Mouse (Mus musculus): ENCODE results near the gene Emc10. TPM values are rescaled to one million over a fixed set of nuclear protein-coding genes. Genes with fewer than 3 reads are reported as not detected.

The Emc10 gene
- total and polyA plus RNA-seq, 3 experiments = 91.4 to 149 TPM; not detected in 1

DNA sequence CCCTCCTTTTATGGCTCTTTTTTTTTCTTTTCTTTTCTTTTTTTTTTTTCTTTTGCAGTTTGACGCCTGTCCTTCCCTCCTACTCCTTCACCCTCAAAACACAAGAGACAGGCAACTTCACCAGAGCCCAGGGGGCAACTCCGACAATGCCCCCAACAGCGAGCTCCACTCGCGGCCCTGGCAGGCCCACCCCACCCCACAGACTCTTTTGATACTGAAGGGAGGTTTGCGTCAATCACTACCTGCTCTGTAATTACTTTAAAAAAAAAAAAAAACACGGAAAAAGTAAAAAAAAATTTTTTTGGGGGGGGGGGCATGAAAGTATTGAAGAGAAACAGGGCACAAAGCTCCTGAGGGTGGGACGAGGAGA is 33.3 kb downstream of the Emc10 start:
- TF ChIP-seq MAX (IDR thresholded peaks at IDR 0.05; ENCODE audit: low read length) = no peak
- no peak for TF ChIP-seq KAT2A (conservative IDR thresholded peaks at IDR 0.05; ENCODE audit: low read depth, low read length)
- H3K27ac ChIP-seq (ENCODE audit: control insufficient read depth, low read depth, low read length) = no peak overlapping the region
- no peaks in the 10 kb centered on the region for H3K27me3 ChIP-seq (ENCODE audit: control insufficient read depth in 1 of 2, insufficient read depth in 2 of 2, low read length in 2 of 2)
- no peaks in the 10 kb centered on the region; the same call in 1 of the 2 replicates for H3K79me2 ChIP-seq (ENCODE audit: control insufficient read depth, insufficient read depth, low read length, poor library complexity)
- H3K36me3 ChIP-seq (ENCODE audit: control insufficient read depth in 1 of 2, insufficient read depth in 2 of 2, low read length in 2 of 2) = no peaks in the 10 kb centered on the region
- H3K9me3 ChIP-seq (replicated peaks; ENCODE audit: insufficient read depth, low read length) = no peaks in the 10 kb centered on the region
- H3K4me3 ChIP-seq (ENCODE audit: control insufficient read depth in 1 of 2, insufficient read depth in 1 of 2, low read depth in 2 of 2, low read length in 2 of 2) = no peak overlapping the region
- no peak for DNase-seq (ENCODE audit: low read depth, low spot score)
- H3K9ac ChIP-seq (ENCODE audit: control insufficient read depth, low read depth, low read length, poor library complexity, severe bottlenecking) = no peak overlapping the region
- H3K4me1 ChIP-seq (ENCODE audit: control insufficient read depth in 1 of 2, insufficient read depth in 2 of 2, low read length in 2 of 2) = 0 out of 4 replicates have a peak, but pooled peaks cover 0 to 3% of the 10 kb centered on the region in 2 experiments

- Histone ChIP-seq H3K4me3 (ENCODE audit: control insufficient read depth in 1 of 2, insufficient read depth in 1 of 2, low read depth in 2 of 2, low read length in 2 of 2) (no peak overlapping the region), H3K9me3 (replicated peaks; ENCODE audit: insufficient read depth, low read length) (no peaks in the 10 kb centered on the region), H3K4me1 (ENCODE audit: control insufficient read depth in 1 of 2, insufficient read depth in 2 of 2, low read length in 2 of 2) (0 out of 4 replicates have a peak, but pooled peaks cover 0 to 3% of the 10 kb centered on the region in 2 experiments), H3K79me2 (ENCODE audit: control insufficient read depth, insufficient read depth, low read length, poor library complexity) (no peaks in the 10 kb centered on the region), H3K9ac (ENCODE audit: control insufficient read depth, low read depth, low read length, poor library complexity, severe bottlenecking) (no peak overlapping the region), H3K27ac (ENCODE audit: control insufficient read depth, low read depth, low read length) (no peak overlapping the region), H3K36me3 (ENCODE audit: control insufficient read depth in 1 of 2, insufficient read depth in 2 of 2, low read length in 2 of 2) (no peaks in the 10 kb centered on the region), H3K27me3 (ENCODE audit: control insufficient read depth in 1 of 2, insufficient read depth in 2 of 2, low read length in 2 of 2) (no peaks in the 10 kb centered on the region)
- no peak for DNase-seq (ENCODE audit: low read depth, low spot score)
- no peak for TF ChIP-seq CHD2 (IDR thresholded peaks at IDR 0.05; ENCODE audit: low read length)
Measured at GRCm38 (mm10) chr7:44462218-44463055, 33.9 kb downstream of the Emc10 start.

DNA sequence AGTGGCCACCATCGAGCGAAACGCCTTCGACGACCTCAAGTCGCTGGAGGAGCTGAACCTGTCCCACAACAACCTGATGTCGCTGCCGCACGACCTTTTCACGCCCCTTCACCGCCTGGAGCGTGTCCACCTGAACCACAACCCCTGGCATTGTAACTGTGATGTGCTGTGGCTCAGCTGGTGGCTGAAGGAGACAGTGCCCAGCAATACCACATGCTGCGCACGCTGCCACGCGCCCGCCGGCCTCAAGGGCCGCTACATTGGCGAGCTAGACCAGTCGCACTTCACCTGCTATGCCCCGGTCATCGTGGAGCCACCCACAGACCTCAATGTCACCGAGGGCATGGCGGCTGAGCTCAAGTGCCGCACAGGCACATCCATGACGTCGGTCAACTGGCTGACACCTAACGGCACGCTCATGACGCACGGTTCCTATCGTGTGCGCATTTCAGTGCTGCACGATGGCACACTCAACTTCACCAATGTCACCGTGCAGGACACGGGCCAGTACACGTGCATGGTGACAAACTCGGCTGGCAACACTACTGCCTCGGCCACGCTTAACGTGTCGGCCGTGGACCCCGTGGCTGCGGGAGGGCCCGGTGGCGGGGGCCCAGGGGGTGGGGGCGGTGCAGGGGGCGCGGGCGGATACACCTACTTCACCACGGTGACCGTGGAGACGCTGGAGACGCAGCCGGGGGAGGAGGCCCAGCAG is 34.7 kb downstream of the Emc10 start:
- no peak overlapping the region for H3K27ac ChIP-seq (ENCODE audit: control insufficient read depth, low read depth, low read length)
- no peaks in the 10 kb centered on the region for H3K36me3 ChIP-seq (ENCODE audit: control insufficient read depth in 1 of 2, insufficient read depth in 2 of 2, low read length in 2 of 2)
- no peak for DNase-seq (ENCODE audit: low read depth, low spot score)
- no peaks in the 10 kb centered on the region for H3K9me3 ChIP-seq (replicated peaks; ENCODE audit: insufficient read depth, low read length)
- no peaks in the 10 kb centered on the region for H3K27me3 ChIP-seq (ENCODE audit: control insufficient read depth in 1 of 2, insufficient read depth in 2 of 2, low read length in 2 of 2)
- TF ChIP-seq TBP (IDR thresholded peaks at IDR 0.05; ENCODE audit: low read depth, low read length) (no peak), MEF2A (IDR thresholded peaks at IDR 0.05; ENCODE audit: extremely low read depth, insufficient replicate concordance, low read depth, low read length, poor library complexity, severe bottlenecking) (no peak), USF2 (IDR thresholded peaks at IDR 0.05; ENCODE audit: borderline replicate concordance in 1 of 2, insufficient read depth in 1 of 2, low read depth in 1 of 2, low read length in 2 of 2) (no peak), MAX (IDR thresholded peaks at IDR 0.05; ENCODE audit: low read length) (no peak), UBTF (IDR thresholded peaks at IDR 0.05; ENCODE audit: borderline replicate concordance, insufficient read depth, low read depth, low read length) (no peak), E2F4 (IDR thresholded peaks at IDR 0.05; ENCODE audit: borderline replicate concordance, low read depth, low read length) (no peak), RAD21 (IDR thresholded peaks at IDR 0.05; ENCODE audit: low read depth, low read length) (no peak), CHD2 (IDR thresholded peaks at IDR 0.05; ENCODE audit: low read length) (no peak), NRF1 (IDR thresholded peaks at IDR 0.05; ENCODE audit: insufficient read depth, low read depth, low read length, poor library complexity, severe bottlenecking) (no peak), MAFK (IDR thresholded peaks at IDR 0.05; ENCODE audit: borderline replicate concordance, low read depth, low read length) (no peak), GATA1 (IDR thresholded peaks at IDR 0.05; ENCODE audit: low read depth, low read length) (no peak), POLR2A (IDR thresholded peaks at IDR 0.05; ENCODE audit: control insufficient read depth in 1 of 2, insufficient read depth in 1 of 2, low read depth in 1 of 2, low read length in 2 of 2, poor library complexity in 1 of 2) (no peak), POLR2AphosphoS2 (IDR thresholded peaks at IDR 0.05; ENCODE audit: low read length) (no peak), MXI1 (IDR thresholded peaks at IDR 0.05; ENCODE audit: low read depth, low read length) (no peak), ELF1 (IDR thresholded peaks at IDR 0.05; ENCODE audit: low read depth, low read length) (no peak), SIN3A (IDR thresholded peaks at IDR 0.05; ENCODE audit: low read length) (no peak)
- 0 out of 4 replicates have a peak, but pooled peaks cover 0 to 3% of the 10 kb centered on the region in 2 experiments for H3K4me1 ChIP-seq (ENCODE audit: control insufficient read depth in 1 of 2, insufficient read depth in 2 of 2, low read length in 2 of 2)
- no peaks in the 10 kb centered on the region for H3K79me2 ChIP-seq (ENCODE audit: control insufficient read depth, insufficient read depth, low read length, poor library complexity)
- no peak overlapping the region for H3K9ac ChIP-seq (ENCODE audit: control insufficient read depth, low read depth, low read length, poor library complexity, severe bottlenecking)
- H3K4me3 ChIP-seq (ENCODE audit: control insufficient read depth in 1 of 2, insufficient read depth in 1 of 2, low read depth in 2 of 2, low read length in 2 of 2) = no peak overlapping the region
